Mouse (Mus musculus): ENCODE data around the gene Gmppa. TPM values are rescaled to one million over a fixed set of nuclear protein-coding genes. Genes with fewer than 3 reads are reported as not detected.
A peak's percentile ranks its signal among the peaks of the same experiment; 100 is the strongest.

Gmppa gene
- polyA plus RNA-seq, 1 experiment from 2014 or later: 64.6 TPM

DNA sequence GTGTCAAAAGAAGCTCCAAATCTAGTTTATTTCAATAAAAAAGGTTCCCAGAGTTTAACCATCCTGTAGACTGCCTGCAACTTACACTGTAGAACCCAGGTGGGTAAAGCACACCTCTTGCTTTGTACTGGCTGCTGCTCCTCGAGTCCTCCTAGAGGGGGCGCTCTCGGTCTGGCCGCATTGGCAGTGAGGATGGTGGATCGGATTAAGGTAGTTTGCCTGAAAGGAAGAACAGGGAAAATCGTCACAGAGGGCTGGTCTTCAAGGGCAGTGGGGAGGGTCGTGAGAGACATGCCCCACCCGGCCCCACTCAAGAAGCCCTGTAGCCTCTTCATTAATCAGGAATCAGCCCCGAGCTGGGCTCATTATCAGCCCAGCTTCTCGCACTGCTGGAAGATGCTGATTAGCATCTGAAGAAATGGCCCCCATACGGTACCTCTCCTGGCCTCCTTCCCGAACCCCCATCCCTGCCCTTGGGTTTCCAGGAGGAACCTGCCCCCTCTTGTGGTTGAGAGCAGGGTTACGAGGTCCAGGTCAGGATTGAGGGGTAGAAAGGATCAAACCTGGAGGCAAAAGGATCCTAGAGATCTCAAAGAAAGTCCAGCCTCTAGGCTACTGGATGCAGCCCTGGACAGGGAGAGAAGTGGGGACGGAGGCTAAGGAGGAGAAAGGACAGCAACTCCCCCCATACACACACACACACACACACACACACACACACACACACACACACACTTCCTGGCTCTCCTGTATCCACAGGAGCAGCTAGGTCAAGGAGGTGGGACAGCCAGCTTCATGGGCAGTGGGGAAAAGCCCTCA, 21.2 kb downstream of the Gmppa start:
- WGBS: 8% methylated on average over 14 of the region's 14 CpGs
- Histone ChIP-seq H3K4me2 (replicated peaks) (no peak overlapping the region), H3K36me3 (no peaks in the 10 kb centered on the region), H3K27ac (0 out of 2 replicates have a peak overlapping the region, but pooled peaks have one; percentile 41), H3K27me3 (peaks cover 56% of the 10 kb centered on the region), H3K4me3 (no peak overlapping the region), H3K9ac (no peak overlapping the region; the same call in 1 of the 2 replicates), H3K4me1 (peaks cover 41% of the 10 kb centered on the region), H3K9me3 (no peaks in the 10 kb centered on the region)
- ATAC-seq (ENCODE audit: insufficient number of reproducible peaks, insufficient read depth, low FRiP score, low TSS enrichment): no peak

DNA sequence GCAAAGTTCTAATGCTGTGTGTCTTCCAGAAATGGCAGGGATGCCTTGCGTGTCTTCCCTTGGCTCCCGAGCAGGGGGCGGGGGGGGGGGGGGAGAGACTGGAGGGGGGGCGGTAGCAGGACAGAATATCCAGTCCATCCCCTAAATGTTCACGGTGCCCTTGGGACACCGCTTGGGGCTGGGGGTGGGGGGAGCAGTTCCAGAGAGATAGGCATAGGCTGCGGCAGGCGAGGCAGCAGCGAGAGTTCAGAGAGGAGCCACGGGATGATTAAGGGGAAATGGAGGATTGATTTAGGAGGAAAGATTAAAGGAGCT, 21.9 kb downstream of the Gmppa start:
- no peak for ATAC-seq (ENCODE audit: insufficient number of reproducible peaks, insufficient read depth, low FRiP score, low TSS enrichment)
- no peaks in the 10 kb centered on the region for H3K9me3 ChIP-seq
- H3K4me3 ChIP-seq: no peak overlapping the region
- no peak overlapping the region for H3K9ac ChIP-seq
- WGBS: 1% methylated on average over 7 of the region's 10 CpGs
- H3K4me1 ChIP-seq: peaks cover 41% of the 10 kb centered on the region
- peak overlapping the region; percentile 46; the same call in 1 of the 2 replicates for H3K4me2 ChIP-seq (replicated peaks)
- H3K27ac ChIP-seq: 0 out of 2 replicates have a peak overlapping the region, but pooled peaks have one; percentile 41
- H3K27me3 ChIP-seq: peaks cover 49% of the 10 kb centered on the region
- no peaks in the 10 kb centered on the region for H3K36me3 ChIP-seq

DNA sequence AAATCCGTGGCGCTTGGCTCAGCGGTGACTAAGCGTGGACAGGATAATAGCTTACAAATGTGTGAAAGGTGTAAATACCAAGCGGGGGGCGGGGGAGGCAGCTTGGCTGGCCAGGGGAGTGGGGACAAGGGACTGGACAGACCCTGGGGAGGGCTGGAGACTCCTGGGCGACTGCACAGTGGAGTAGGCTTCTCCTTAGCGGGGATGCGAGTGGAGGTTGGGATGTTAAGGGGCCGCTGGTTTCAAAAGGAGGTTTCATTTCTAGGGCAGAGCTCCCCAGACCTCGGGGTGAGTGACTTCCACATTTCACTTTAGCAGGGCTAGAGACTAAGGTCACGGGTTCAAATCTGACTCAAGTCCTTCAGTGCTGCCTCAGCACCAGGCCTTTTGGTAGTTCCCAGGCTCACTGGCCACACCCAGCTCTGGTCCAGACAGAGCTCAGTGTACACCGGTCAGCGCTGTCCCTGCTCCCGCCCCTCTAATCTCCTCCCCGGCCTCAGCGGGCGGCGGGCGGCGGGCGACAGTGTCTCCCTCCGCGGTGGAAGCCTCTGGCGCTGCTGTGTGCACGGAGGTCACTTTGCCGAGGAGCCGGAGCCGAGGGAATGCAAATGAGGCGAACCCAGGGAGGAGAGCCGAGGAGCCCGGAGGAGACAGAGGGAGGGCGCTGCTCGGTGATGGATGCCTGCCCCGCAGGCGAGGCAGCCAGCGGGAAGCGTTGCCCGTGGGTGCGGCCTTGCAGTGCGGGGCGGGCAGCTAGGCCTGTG, 22.5 kb downstream of the Gmppa start:
- Histone ChIP-seq H3K9me3 (no peaks in the 10 kb centered on the region), H3K4me2 (replicated peaks) (peak overlapping the region; percentile 46), H3K27ac (no peak overlapping the region; the same call in 1 of the 2 replicates), H3K4me3 (peak overlapping the region; percentile 23), H3K4me1 (peaks cover 41% of the 10 kb centered on the region), H3K27me3 (peaks cover 47% of the 10 kb centered on the region), H3K9ac (peak overlapping the region; percentile 4; the same call in 1 of the 2 replicates), H3K36me3 (no peaks in the 10 kb centered on the region)
- peak; percentile 39; the same call in 1 of the 2 replicates for ATAC-seq (ENCODE audit: insufficient number of reproducible peaks, insufficient read depth, low FRiP score, low TSS enrichment)
- 2% methylated on average over 42 of the region's 42 CpGs for WGBS

DNA sequence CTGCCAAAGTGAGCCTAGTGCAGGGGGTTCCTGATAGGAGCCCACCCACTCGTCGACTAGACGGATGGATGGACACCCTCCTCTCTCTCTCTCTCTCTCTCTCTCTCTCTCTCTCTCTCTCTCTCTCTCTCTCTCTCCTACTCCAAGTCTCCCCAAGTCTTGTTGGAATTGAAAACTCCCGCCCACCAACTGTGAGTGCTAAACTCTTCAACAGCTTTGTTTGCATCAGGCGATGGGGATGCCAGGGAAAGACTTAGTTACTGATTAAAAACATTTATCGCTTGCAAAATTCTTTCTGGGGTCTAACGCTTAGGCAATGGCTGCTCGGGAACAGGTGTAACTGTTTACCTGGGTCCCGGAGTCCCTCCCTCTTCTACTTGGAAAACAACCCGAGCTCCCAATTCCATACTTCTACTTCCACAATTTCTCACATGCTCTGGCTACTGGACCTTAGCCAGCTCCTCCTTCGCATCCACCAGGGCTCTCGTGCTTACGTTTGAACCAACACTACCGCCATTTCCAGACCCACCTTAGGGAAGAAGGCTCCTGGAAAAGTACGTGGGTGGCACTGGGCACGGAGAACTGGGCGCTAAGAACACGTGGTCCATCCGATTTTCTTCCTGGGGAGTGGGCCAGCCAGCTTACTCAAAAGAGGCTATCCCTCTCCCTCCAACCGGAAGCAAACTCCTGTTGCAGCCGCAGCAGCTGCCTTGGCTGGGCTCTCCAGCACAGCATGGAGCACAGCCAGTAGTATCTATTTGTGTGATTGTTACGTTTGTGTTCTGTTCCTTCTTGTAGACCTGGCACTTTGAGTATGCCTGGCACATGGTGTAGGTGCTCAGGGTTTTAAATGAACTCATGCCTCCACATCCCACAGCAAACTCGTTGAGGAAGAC, 23.3 kb downstream of the Gmppa start:
- no peak for ATAC-seq (ENCODE audit: insufficient number of reproducible peaks, insufficient read depth, low FRiP score, low TSS enrichment)
- H3K9ac ChIP-seq: peak overlapping the region; percentile 4; the same call in 1 of the 2 replicates
- peaks cover 36% of the 10 kb centered on the region for H3K4me1 ChIP-seq
- WGBS: 18% methylated on average over 23 of the region's 23 CpGs
- H3K9me3 ChIP-seq: no peaks in the 10 kb centered on the region
- peak overlapping the region; percentile 46 for H3K4me2 ChIP-seq (replicated peaks)
- no peaks in the 10 kb centered on the region for H3K36me3 ChIP-seq
- peak overlapping the region; percentile 23; the same call in 1 of the 2 replicates for H3K27ac ChIP-seq
- H3K27me3 ChIP-seq: peaks cover 44% of the 10 kb centered on the region
- peak overlapping the region; percentile 23 for H3K4me3 ChIP-seq

DNA sequence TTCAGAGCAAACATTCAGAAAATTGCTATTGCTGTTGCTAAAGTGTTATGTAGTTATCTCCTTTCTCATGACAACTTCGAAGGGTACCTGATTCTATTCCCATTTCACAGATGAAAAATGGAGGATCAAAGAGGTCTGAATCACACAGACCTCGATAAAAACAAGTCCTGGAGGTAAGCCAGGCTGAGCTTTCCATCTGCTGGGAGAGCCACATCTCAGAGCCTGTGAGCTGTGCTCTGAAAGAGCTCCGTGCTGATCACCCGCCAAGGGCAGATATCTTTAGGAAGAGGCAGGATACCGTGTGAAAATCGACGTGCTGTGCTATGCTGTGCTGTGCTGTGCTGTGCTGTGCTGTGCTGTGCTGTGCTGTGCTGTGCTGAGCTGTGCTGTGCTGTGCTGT, 24.6 kb downstream of the Gmppa start:
- 83% methylated on average over 7 of the region's 7 CpGs for WGBS
- Histone ChIP-seq H3K9ac (no peak overlapping the region), H3K4me2 (replicated peaks) (no peak overlapping the region), H3K9me3 (no peaks in the 10 kb centered on the region), H3K27ac (no peak overlapping the region), H3K4me1 (peaks cover 36% of the 10 kb centered on the region), H3K36me3 (no peaks in the 10 kb centered on the region), H3K27me3 (peaks cover 32% of the 10 kb centered on the region), H3K4me3 (no peak overlapping the region)
- ATAC-seq (ENCODE audit: insufficient number of reproducible peaks, insufficient read depth, low FRiP score, low TSS enrichment): no peak

DNA sequence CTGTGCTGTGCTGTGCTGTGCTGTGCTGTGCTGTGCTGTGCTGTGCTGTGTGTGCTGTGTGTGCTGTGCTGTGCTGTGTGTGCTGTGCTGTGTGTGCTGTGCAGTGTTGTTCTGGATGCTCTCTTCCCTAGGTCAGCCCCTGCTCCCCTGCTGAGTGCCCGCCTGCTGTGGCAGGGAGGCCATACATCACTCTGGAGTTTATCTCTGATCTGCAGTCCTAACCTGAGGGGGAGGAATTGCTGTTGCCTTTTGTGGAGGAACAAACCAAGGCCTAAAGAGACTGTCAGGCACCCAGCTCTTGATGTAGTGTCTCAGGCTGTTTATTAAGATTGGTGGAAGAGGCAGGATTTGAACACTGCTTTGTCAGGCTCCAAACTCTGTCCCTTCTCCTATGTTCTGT, 26.9 kb downstream of the Gmppa start:
- no peak overlapping the region for H3K27ac ChIP-seq
- no peak overlapping the region for H3K4me3 ChIP-seq
- no peaks in the 10 kb centered on the region for H3K9me3 ChIP-seq
- peaks cover 16% of the 10 kb centered on the region for H3K4me1 ChIP-seq
- peaks cover 16% of the 10 kb centered on the region for H3K27me3 ChIP-seq
- no peak overlapping the region for H3K4me2 ChIP-seq (replicated peaks)
- H3K9ac ChIP-seq: no peak overlapping the region
- WGBS: 37% methylated on average over 1 of the region's 1 CpGs
- no peak for ATAC-seq (ENCODE audit: insufficient number of reproducible peaks, insufficient read depth, low FRiP score, low TSS enrichment)
- no peaks in the 10 kb centered on the region for H3K36me3 ChIP-seq

DNA sequence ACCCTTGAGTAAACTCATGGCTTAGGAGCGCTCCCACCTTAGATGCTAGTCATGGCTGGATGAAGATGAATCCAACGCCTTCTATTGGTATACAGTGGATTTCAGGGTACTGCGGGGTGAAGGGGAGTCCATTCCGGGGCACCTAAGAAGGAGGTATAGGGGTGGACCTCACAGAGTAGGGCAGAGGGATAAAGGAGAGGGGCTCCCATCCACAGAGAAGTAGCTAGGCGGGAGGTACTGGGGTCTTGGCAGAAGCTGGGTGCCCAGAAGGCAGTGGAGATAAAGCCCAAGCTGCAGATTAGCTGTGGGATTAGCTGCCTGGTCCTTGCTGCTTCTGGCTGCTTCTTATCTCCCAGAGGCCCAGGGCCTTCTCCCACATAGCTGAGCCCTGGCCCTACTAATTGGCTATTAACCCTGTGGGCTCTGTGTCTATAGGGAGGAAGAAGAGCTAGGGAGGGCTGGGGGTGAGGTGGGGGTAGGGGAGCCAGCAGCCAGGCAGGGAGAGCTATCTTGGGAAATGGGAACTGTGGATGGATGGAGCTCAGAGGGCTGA, 28.0 kb downstream of the Gmppa start:
- Histone ChIP-seq H3K4me2 (replicated peaks) (no peak overlapping the region), H3K27ac (no peak overlapping the region), H3K4me1 (peaks cover 6% of the 10 kb centered on the region; the same call in 1 of the 2 replicates), H3K27me3 (peaks cover 7% of the 10 kb centered on the region; the same call in 1 of the 2 replicates), H3K4me3 (no peak overlapping the region), H3K36me3 (no peaks in the 10 kb centered on the region), H3K9ac (no peak overlapping the region), H3K9me3 (no peaks in the 10 kb centered on the region)
- no peak for ATAC-seq (ENCODE audit: insufficient number of reproducible peaks, insufficient read depth, low FRiP score, low TSS enrichment)
- WGBS: 73% methylated on average over 5 of the region's 5 CpGs

DNA sequence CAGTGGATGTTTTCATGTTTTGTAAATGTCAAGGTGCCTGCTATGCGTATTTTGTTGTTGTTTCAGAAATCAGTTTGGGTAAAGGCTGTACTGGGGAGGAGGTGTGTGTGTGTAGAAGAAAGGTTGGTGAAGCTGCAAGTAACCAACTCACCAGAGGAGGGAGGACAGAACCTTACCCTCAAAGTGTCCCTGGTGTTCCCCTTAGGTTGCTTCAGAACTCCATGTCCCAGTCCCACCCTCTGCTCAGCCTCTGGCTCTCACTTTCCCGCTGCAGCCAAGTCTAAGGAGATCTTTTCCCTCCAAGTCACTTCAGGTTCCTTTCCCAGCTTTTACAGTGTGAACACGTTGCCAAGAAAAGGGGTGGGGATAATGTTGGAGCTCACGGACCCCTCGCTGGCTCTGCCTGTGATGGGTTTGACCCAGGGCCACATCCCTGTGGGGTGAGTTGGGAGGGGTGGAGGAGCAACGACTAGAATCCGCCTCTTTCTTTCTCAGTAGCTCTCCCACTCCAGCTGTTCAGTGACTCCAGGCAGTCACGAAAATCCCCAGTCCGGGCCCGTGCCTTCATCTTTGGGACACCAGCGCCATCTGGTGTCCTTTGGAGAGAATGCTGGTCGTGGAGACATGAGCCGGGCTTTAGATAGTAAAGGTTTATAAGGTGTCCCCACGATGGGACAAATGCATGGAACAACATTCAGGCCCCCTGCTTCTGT, 31.6 kb downstream of the Gmppa start:
- 8% methylated on average over 14 of the region's 14 CpGs for WGBS
- Histone ChIP-seq H3K9me3 (no peaks in the 10 kb centered on the region), H3K4me2 (replicated peaks) (no peak overlapping the region; the same call in 1 of the 2 replicates), H3K36me3 (no peaks in the 10 kb centered on the region), H3K9ac (no peak overlapping the region), H3K27me3 (peaks cover 11% of the 10 kb centered on the region; the same call in 1 of the 2 replicates), H3K4me1 (no peaks in the 10 kb centered on the region), H3K4me3 (no peak overlapping the region), H3K27ac (no peak overlapping the region)
- peak; percentile 83 for ATAC-seq (ENCODE audit: insufficient number of reproducible peaks, insufficient read depth, low FRiP score, low TSS enrichment)

DNA sequence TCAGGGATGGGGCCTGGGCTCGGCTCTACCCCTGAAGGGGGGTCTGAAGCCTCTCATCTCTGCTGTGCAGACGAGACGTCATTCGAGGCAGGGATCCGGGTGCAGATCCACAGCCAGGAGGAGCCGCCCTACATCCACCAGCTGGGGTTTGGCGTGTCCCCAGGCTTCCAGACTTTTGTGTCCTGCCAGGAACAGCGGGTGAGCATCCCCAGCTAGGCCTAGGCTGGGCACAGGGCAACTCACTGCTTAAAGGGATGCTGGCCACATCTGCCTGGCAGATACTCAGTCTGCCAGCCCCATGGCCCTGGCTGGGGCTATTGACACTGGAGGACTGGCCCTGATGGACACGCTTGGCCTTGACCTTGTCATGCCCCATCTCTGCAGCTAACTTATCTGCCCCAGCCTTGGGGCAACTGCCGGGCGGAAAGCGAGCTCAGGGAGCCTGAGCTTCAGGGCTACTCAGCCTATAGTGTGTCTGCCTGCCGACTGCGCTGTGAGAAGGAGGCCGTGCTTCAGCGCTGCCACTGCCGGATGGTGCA, 33.6 kb downstream of the Gmppa start:
- no peak overlapping the region for H3K27ac ChIP-seq
- no peaks in the 10 kb centered on the region for H3K9me3 ChIP-seq
- peaks cover 16% of the 10 kb centered on the region; the same call in 1 of the 2 replicates for H3K27me3 ChIP-seq
- no peaks in the 10 kb centered on the region for H3K4me1 ChIP-seq
- H3K4me2 ChIP-seq (replicated peaks): no peak overlapping the region
- no peak for ATAC-seq (ENCODE audit: insufficient number of reproducible peaks, insufficient read depth, low FRiP score, low TSS enrichment)
- H3K9ac ChIP-seq: no peak overlapping the region
- no peak overlapping the region for H3K4me3 ChIP-seq
- peaks cover 14% of the 10 kb centered on the region for H3K36me3 ChIP-seq
- 80% methylated on average over 17 of the region's 17 CpGs for WGBS

DNA sequence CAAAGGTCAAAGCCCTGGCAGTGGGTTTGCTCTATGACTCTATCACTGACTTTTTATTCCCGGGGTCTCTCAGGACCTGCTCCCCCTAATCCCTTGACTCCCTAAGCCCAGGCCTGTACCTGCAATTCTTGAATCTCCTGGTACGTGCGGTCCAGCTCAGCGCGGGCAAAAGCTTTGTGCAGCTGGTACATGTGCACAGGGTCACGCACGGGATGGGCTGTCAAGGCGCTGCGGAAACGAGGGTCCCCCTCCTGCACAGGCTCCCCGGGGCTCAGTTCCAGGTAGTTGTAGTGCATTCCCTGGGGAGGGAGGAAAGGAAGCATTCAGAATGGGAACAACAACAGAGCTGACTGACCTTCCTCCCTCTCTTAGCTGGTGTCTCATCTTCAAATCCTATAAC, 40.7 kb downstream of the Gmppa start:
- Histone ChIP-seq H3K4me1 (peaks cover 23% of the 10 kb centered on the region), H3K9me3 (no peaks in the 10 kb centered on the region), H3K36me3 (peaks cover 36% of the 10 kb centered on the region), H3K27ac (no peak overlapping the region), H3K27me3 (peaks cover 21% of the 10 kb centered on the region), H3K4me3 (no peak overlapping the region), H3K4me2 (replicated peaks) (no peak overlapping the region), H3K9ac (no peak overlapping the region)
- 95% methylated on average over 11 of the region's 11 CpGs for WGBS
- ATAC-seq (ENCODE audit: insufficient number of reproducible peaks, insufficient read depth, low FRiP score, low TSS enrichment): no peak

Measured in embryonic facial prominence, embryonic 12.5 days (tissue).